ENCODE assay signal across 19 mouse cellular contexts in the genomic region with DNA sequence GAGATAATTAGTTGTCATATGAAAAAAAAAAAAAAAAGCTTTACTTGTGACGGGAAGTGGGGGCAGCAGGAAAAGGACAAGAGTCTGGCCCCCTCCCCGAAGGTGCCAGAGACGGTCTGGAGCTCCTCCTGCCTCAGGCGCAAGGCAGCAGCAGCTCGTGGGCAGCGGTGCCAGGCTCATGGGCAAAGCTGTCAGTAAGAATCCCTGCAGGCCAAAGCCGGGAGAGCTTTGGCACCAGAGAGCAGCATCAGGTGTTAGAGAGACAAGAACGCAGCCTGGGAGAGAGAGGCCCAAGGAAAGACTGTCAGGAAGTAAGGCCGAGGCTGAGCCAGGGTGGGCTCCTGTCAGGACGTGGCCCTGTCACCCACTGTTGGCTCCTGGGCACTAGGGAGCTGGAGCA. TPM values are rescaled to one million over a fixed set of nuclear protein-coding genes. Genes with fewer than 3 reads are reported as not detected.
A peak's percentile ranks its signal among the peaks of the same experiment; 100 is the strongest.
DNase-seq lines count a peak whose midpoint lies in the region; ATAC-seq lines count a peak whose summit lies in the region.
"Had no signal": no experiment of that assay in that cellular context is flagged by ENCODE, and none has a peak within 500 bp of the region (broad histone marks: within the 10 kb centered on the region; RNA-seq: fewer than 3 reads in every experiment).

No protein-coding gene starts in this region.

- H3K27ac ChIP-seq in midbrain, embryonic 13.5 days = no peak overlapping the region
- no peak overlapping the region for H3K27ac ChIP-seq in midbrain, embryonic 16.5 days (ENCODE audit: low read length)
- H3K27ac ChIP-seq in brown adipose tissue, adult 24 weeks (replicated peaks; ENCODE audit: low read depth, low read length) = 0 out of 2 replicates have a peak overlapping the region, but pooled peaks have one; percentile 23
- H3K27ac ChIP-seq: midbrain, embryonic 15.5 days had no signal

- H3K9ac ChIP-seq in midbrain, embryonic 13.5 days (replicated peaks) = no peak overlapping the region
- no peak overlapping the region for H3K9ac ChIP-seq in midbrain, embryonic 16.5 days (ENCODE audit: low read depth, low read length)
- H3K9ac ChIP-seq: kidney, embryonic 15.5 days; liver, embryonic 12.5 days; liver, postnatal 0 days; midbrain, embryonic 15.5 days had no signal

- peak; percentile 4; the same call in 1 of the 2 replicates for ATAC-seq in midbrain, embryonic 13.5 days
- ATAC-seq in midbrain, embryonic 16.5 days = no peak
- ATAC-seq: liver, embryonic 12.5 days; liver, postnatal 0 days; midbrain, embryonic 15.5 days had no signal

- 89% methylated on average over 10 of the region's 10 CpGs for WGBS in midbrain, embryonic 13.5 days
- WGBS in midbrain, embryonic 16.5 days = 83% methylated on average over 10 of the region's 10 CpGs

- no peak overlapping the region for H3K4me3 ChIP-seq in midbrain, embryonic 13.5 days (replicated peaks)
- no peak overlapping the region for H3K4me3 ChIP-seq in midbrain, embryonic 16.5 days (ENCODE audit: low read depth, low read length)
- no peak overlapping the region for H3K4me3 ChIP-seq in brown adipose tissue, adult 24 weeks (ENCODE audit: insufficient read depth, low read depth, low read length)
- H3K4me3 ChIP-seq: erythroblast, embryonic 14.5 days; kidney, embryonic 15.5 days; liver, embryonic 12.5 days; midbrain, embryonic 15.5 days had no signal

- DNase-seq in adrenal gland, postnatal 14 days = peak; percentile 46
- DNase-seq in adrenal gland, postnatal 4 days (ENCODE audit: low spot score in 2 of 2) = no peak
- DNase-seq in kidney, postnatal 25 days = peak; percentile 18 to 52
- no peak for DNase-seq in kidney, adult 11 months
- DNase-seq: cerebellum, adult 2 months; cerebellum, postnatal 14 days; gastrocnemius, postnatal 10 days; heart, postnatal 14 days; kidney, postnatal 4 days; liver, postnatal 0 days; lung, postnatal 36 days had no signal

- H3K27me3 ChIP-seq in midbrain, embryonic 13.5 days = no peaks in the 10 kb centered on the region
- H3K27me3 ChIP-seq in midbrain, embryonic 16.5 days (ENCODE audit: control insufficient read depth, insufficient read depth, low read depth, low read length) = no peaks in the 10 kb centered on the region
- H3K27me3 ChIP-seq: kidney, embryonic 15.5 days; liver, embryonic 12.5 days; midbrain, embryonic 15.5 days; Patski had no signal

- H3K36me3 ChIP-seq in midbrain, embryonic 13.5 days = peaks cover 40% of the 10 kb centered on the region
- H3K36me3 ChIP-seq in midbrain, embryonic 16.5 days (ENCODE audit: control insufficient read depth, insufficient read depth, low read length) = peaks cover 5% of the 10 kb centered on the region; the same call in 1 of the 2 replicates
- H3K36me3 ChIP-seq: midbrain, embryonic 15.5 days had no signal

- peaks cover 11% of the 10 kb centered on the region for H3K4me1 ChIP-seq in midbrain, embryonic 13.5 days (replicated peaks)
- H3K4me1 ChIP-seq in midbrain, embryonic 16.5 days (ENCODE audit: control insufficient read depth, insufficient read depth, low read length) = peaks cover 5% of the 10 kb centered on the region; the same call in 1 of the 2 replicates
- H3K4me1 ChIP-seq in brown adipose tissue, adult 24 weeks (ENCODE audit: control insufficient read depth, insufficient read depth, insufficient read length, low read length) = 0 out of 2 replicates have a peak, but pooled peaks cover 9% of the 10 kb centered on the region
- H3K4me1 ChIP-seq: midbrain, embryonic 15.5 days had no signal

- no peak overlapping the region for H3K4me2 ChIP-seq in midbrain, embryonic 13.5 days (replicated peaks)
- H3K4me2 ChIP-seq in midbrain, embryonic 16.5 days (ENCODE audit: low read length) = no peak overlapping the region
- H3K4me2 ChIP-seq: kidney, embryonic 15.5 days; liver, embryonic 12.5 days; midbrain, embryonic 15.5 days had no signal

- H3K9me3 ChIP-seq in midbrain, embryonic 13.5 days = no peaks in the 10 kb centered on the region
- no peaks in the 10 kb centered on the region for H3K9me3 ChIP-seq in midbrain, embryonic 16.5 days (replicated peaks; ENCODE audit: control insufficient read depth, low read length, poor library complexity, severe bottlenecking)
- H3K9me3 ChIP-seq: kidney, embryonic 15.5 days; liver, embryonic 12.5 days; midbrain, embryonic 15.5 days had no signal

RNA-seq across cellular contexts. Expression of a gene that starts 22.5 kb away (rescaled TPM):
- total RNA-seq in adrenal gland, postnatal 14 days (2021) = 47.2 and 48.8 TPM in 2 replicates
- 10 to 100 TPM; 36.0 to 38.3 TPM for total RNA-seq in adrenal gland, postnatal 4 days (2021)
- 17.2 and 20.7 TPM in 2 replicates for polyA plus RNA-seq in midbrain, embryonic 13.5 days (2015; fragmentation: Nextera tagmentation; extraction: Ambion mirVana)
- polyA plus RNA-seq in midbrain, embryonic 16.5 days (2015; fragmentation: Nextera tagmentation; extraction: Ambion mirVana) = 25.3 and 30.9 TPM in 2 replicates
- polyA plus RNA-seq in brown adipose tissue, adult 24 weeks (2012; ENCODE audit: insufficient read depth, insufficient read length, missing spikeins) = 21.9 and 30.3 TPM in 2 replicates

Comparison
In these comparisons a context has a peak if more than half of its experiments do, and no peak if none do; other contexts are left out.
1. DNase-seq: peak in adrenal gland, postnatal 14 days (single experiment) and kidney, postnatal 25 days (2 of 2); none in adrenal gland, postnatal 4 days (0 of 2) and kidney, adult 11 months (single experiment).